Mouse (Mus musculus) neural tube, embryonic 15.5 days (tissue): ENCODE data around the gene Lrp5. TPM values are rescaled to one million over a fixed set of nuclear protein-coding genes. Genes with fewer than 3 reads are reported as not detected.
"Not testable (repeated sequence)": the region's sequence is repeated elsewhere in the genome, so short reads cannot be mapped to it uniquely, and the experiment has no call there.

Experiments
- ATAC-seq: fragments of 200-750 bp; cut with Nextera tagmentation; 2 replicates; pipeline ENCODE4 v1.8.0; 2017; ENCODE audit warnings: mild to moderate bottlenecking, moderate TSS enrichment, moderate library complexity; ENCODE audit not compliant: low FRiP score
- H3K27ac ChIP-seq: fragments of 300-500 bp; sonication (generic); replicated peaks from 2 replicates; pipeline ENCODE4 v1.5.1; 2015; ENCODE audit warnings: mild to moderate bottlenecking, inconsistent platforms
- H3K27me3 ChIP-seq: fragments of 300-500 bp; sonication (generic); replicated peaks from 2 replicates; pipeline ENCODE4 v1.6.1; 2015; ENCODE audit warnings: inconsistent platforms
- H3K36me3 ChIP-seq: fragments of 300-500 bp; sonication (generic); 2 replicates; pipeline ENCODE4 v1.6.1; 2015; ENCODE audit warnings: inconsistent platforms
- H3K4me1 ChIP-seq: fragments of 300-500 bp; sonication (generic); 2 replicates; pipeline ENCODE4 v1.6.1; 2015; ENCODE audit warnings: inconsistent platforms
- H3K4me2 ChIP-seq: fragments of 300-500 bp; sonication (generic); 2 replicates; pipeline ENCODE4 v1.6.1; 2015; ENCODE audit warnings: inconsistent platforms, mild to moderate bottlenecking, moderate library complexity
- H3K4me3 ChIP-seq: fragments of 300-500 bp; sonication (generic); replicated peaks from 2 replicates; pipeline ENCODE4 v1.5.1; 2015; ENCODE audit warnings: mild to moderate bottlenecking, inconsistent platforms
- H3K9ac ChIP-seq: fragments of 300-500 bp; sonication (generic); replicated peaks from 2 replicates; pipeline ENCODE4 v1.6.1; 2015; ENCODE audit warnings: mild to moderate bottlenecking, inconsistent platforms
- H3K9me3 ChIP-seq: fragments of 300-500 bp; sonication (generic); replicated peaks from 2 replicates; pipeline ENCODE4 v1.6.1; 2016; ENCODE audit warnings: inconsistent platforms
- WGBS: fragments of 180-500 bp; shearing (Covaris S2); methylation state at CpG from one replicate; pipeline ENCODE4 v1.1.7; 2015; ENCODE audit warnings: mixed read lengths; 5-methylcytosine and 5-hydroxymethylcytosine counted together
- polyA plus RNA-seq: library from polyadenylated mRNA; unstranded; fragments of >200 nt; fragmentation: Nextera tagmentation; extraction: Ambion mirVana; gene quantifications from 2 replicates; pipeline ENCODE4 v1.2.1, GENCODE M21; 2015

Lrp5 gene
- polyA plus RNA-seq, 1 experiment from 2014 or later: 1.2 TPM

GRCm38 (mm10) chr19:3593379-3594055 lies 92.8 kb downstream of the Lrp5 start:
- Histone ChIP-seq H3K9ac (no peak overlapping the region), H3K4me2 (no peak overlapping the region), H3K27ac (no peak overlapping the region), H3K4me3 (no peak overlapping the region), H3K27me3 (no peaks in the 10 kb centered on the region), H3K4me1 (no peaks in the 10 kb centered on the region), H3K36me3 (no peaks in the 10 kb centered on the region), H3K9me3 (no peaks in the 10 kb centered on the region)
- ATAC-seq: no peak
- 90% methylated on average over 7 of the region's 7 CpGs for WGBS

GRCm38 (mm10) chr19:3589968-3590367 lies 96.4 kb downstream of the Lrp5 start:
- H3K27me3 ChIP-seq: no peaks in the 10 kb centered on the region
- no peak overlapping the region for H3K4me3 ChIP-seq
- no peak overlapping the region for H3K4me2 ChIP-seq
- H3K36me3 ChIP-seq: no peaks in the 10 kb centered on the region
- H3K4me1 ChIP-seq: no peaks in the 10 kb centered on the region
- ATAC-seq: no peak
- H3K9me3 ChIP-seq: no peaks in the 10 kb centered on the region
- no peak overlapping the region for H3K27ac ChIP-seq
- WGBS: over 99% methylated on average over 4 of the region's 4 CpGs
- no peak overlapping the region for H3K9ac ChIP-seq

GRCm38 (mm10) chr19:3589547-3589946 lies 96.8 kb downstream of the Lrp5 start:
- Histone ChIP-seq H3K36me3 (no peaks in the 10 kb centered on the region), H3K9ac (no peak overlapping the region), H3K27ac (no peak overlapping the region), H3K9me3 (no peaks in the 10 kb centered on the region), H3K4me1 (no peaks in the 10 kb centered on the region), H3K4me3 (no peak overlapping the region), H3K27me3 (no peaks in the 10 kb centered on the region), H3K4me2 (no peak overlapping the region)
- no peak for ATAC-seq
- 86% methylated on average over 5 of the region's 5 CpGs for WGBS

- H3K4me1 ChIP-seq, H3K36me3 ChIP-seq, H3K27me3 ChIP-seq, H3K9ac ChIP-seq, H3K27ac ChIP-seq, H3K4me2 ChIP-seq, ATAC-seq, H3K9me3 ChIP-seq, H3K4me3 ChIP-seq: not testable (repeated sequence)
- WGBS: 96% methylated on average over 5 of the region's 5 CpGs
Measured at GRCm38 (mm10) chr19:3587729-3588128, 98.6 kb downstream of the Lrp5 start.

- H3K4me3 ChIP-seq: no peak overlapping the region
- no peak overlapping the region for H3K9ac ChIP-seq
- no peaks in the 10 kb centered on the region for H3K36me3 ChIP-seq
- H3K9me3 ChIP-seq: no peaks in the 10 kb centered on the region
- H3K4me1 ChIP-seq: no peaks in the 10 kb centered on the region
- H3K4me2 ChIP-seq: no peak overlapping the region
- H3K27me3 ChIP-seq: no peaks in the 10 kb centered on the region
- 26% methylated on average over 1 of the region's 1 CpGs for WGBS
- ATAC-seq: no peak
- no peak overlapping the region for H3K27ac ChIP-seq
Measured at GRCm38 (mm10) chr19:3586540-3586939, 99.8 kb downstream of the Lrp5 start.

GRCm38 (mm10) chr19:3586026-3586425 lies 100.3 kb downstream of the Lrp5 start:
- Histone ChIP-seq H3K4me2 (no peak overlapping the region), H3K9me3 (no peaks in the 10 kb centered on the region), H3K4me3 (no peak overlapping the region), H3K36me3 (no peaks in the 10 kb centered on the region), H3K9ac (no peak overlapping the region), H3K4me1 (no peaks in the 10 kb centered on the region), H3K27ac (no peak overlapping the region), H3K27me3 (no peaks in the 10 kb centered on the region)
- 95% methylated on average over 9 of the region's 9 CpGs for WGBS
- no peak for ATAC-seq

GRCm38 (mm10) chr19:3581326-3581725 lies 105.0 kb downstream of the Lrp5 start:
- WGBS: 34% methylated on average over 7 of the region's 7 CpGs

GRCm38 (mm10) chr19:3577911-3578290 lies 108.5 kb downstream of the Lrp5 start:
- Histone ChIP-seq H3K9me3 (no peaks in the 10 kb centered on the region), H3K4me2 (no peak overlapping the region), H3K27me3 (no peaks in the 10 kb centered on the region), H3K9ac (no peak overlapping the region), H3K27ac (no peak overlapping the region), H3K4me1 (peaks cover 28% of the 10 kb centered on the region), H3K4me3 (no peak overlapping the region), H3K36me3 (no peaks in the 10 kb centered on the region)
- no peak for ATAC-seq

More at GRCm38 (mm10) chr19:3581326-3581725, 105.0 kb downstream of the Lrp5 start:
- H3K27me3 ChIP-seq: no peaks in the 10 kb centered on the region
- no peak for ATAC-seq
- H3K27ac ChIP-seq: no peak overlapping the region
- H3K4me3 ChIP-seq: no peak overlapping the region
- H3K4me2 ChIP-seq: no peak overlapping the region
- no peak overlapping the region for H3K9ac ChIP-seq
- H3K9me3 ChIP-seq: no peaks in the 10 kb centered on the region
- peaks cover 9% of the 10 kb centered on the region for H3K4me1 ChIP-seq
- no peaks in the 10 kb centered on the region for H3K36me3 ChIP-seq

GRCm38 (mm10) chr19:3577265-3577910 lies 109.0 kb downstream of the Lrp5 start:
- no peak for ATAC-seq
- H3K4me3 ChIP-seq: no peak overlapping the region
- H3K36me3 ChIP-seq: no peaks in the 10 kb centered on the region
- 86% methylated on average over 4 of the region's 4 CpGs for WGBS
- H3K27ac ChIP-seq: no peak overlapping the region
- H3K27me3 ChIP-seq: no peaks in the 10 kb centered on the region
- no peak overlapping the region for H3K4me2 ChIP-seq
- no peak overlapping the region for H3K9ac ChIP-seq
- H3K9me3 ChIP-seq: no peaks in the 10 kb centered on the region
- H3K4me1 ChIP-seq: peaks cover 31% of the 10 kb centered on the region

GRCm38 (mm10) chr19:3576451-3577264 lies 109.7 kb downstream of the Lrp5 start:
- no peaks in the 10 kb centered on the region for H3K27me3 ChIP-seq
- no peak overlapping the region for H3K9ac ChIP-seq
- H3K9me3 ChIP-seq: no peaks in the 10 kb centered on the region
- peak overlapping the region; percentile 79 for H3K4me3 ChIP-seq
- H3K4me2 ChIP-seq: peak overlapping the region; percentile 50
- 73% methylated on average over 5 of the region's 5 CpGs for WGBS
- H3K27ac ChIP-seq: peak overlapping the region; percentile 97
- H3K36me3 ChIP-seq: no peaks in the 10 kb centered on the region
- peaks cover 32% of the 10 kb centered on the region for H3K4me1 ChIP-seq
- ATAC-seq: peak; percentile 0; the same call in 1 of the 2 replicates

GRCm38 (mm10) chr19:3575632-3576384 lies 110.6 kb downstream of the Lrp5 start, which contains the start of gene Ppp6r3:
Ppp6r3 (minus strand) TSS chr19:3575749.
- Histone ChIP-seq H3K27ac (peak within 1 kb of the TSS; percentile 97), H3K36me3 (no peaks in the 10 kb centered on the region), H3K4me1 (peaks cover 37% of the 10 kb centered on the region), H3K4me3 (peak within 1 kb of the TSS; percentile 79), H3K9me3 (no peaks in the 10 kb centered on the region), H3K9ac (peak within 1 kb of the TSS; percentile 82), H3K27me3 (no peaks in the 10 kb centered on the region), H3K4me2 (peak within 1 kb of the TSS; percentile 75)
- peak; percentile 97 for ATAC-seq
- WGBS: under 1% methylated on average over 50 of the region's 51 CpGs
